Comparison of ENCODE assay signal across 9 mouse cellular contexts in genomic region chr10:68146842-68147241, GRCm38 (mm10).
DNase-seq lines count a peak whose midpoint lies in the region; ATAC-seq and TF ChIP-seq lines count a peak whose summit lies in the region.
"Had no signal": no experiment of that assay in that cellular context is flagged by ENCODE, and none has a peak within 500 bp of the region (broad histone marks: within the 10 kb centered on the region; RNA-seq: fewer than 3 reads in every experiment).

No protein-coding gene starts in this region.

- peak; percentile 81 for ATAC-seq in erythroid progenitor cell, adult 5-6 weeks (replicated peaks; ENCODE audit: low FRiP score, poor library complexity, severe bottlenecking)
- ATAC-seq in kidney, postnatal 0 days (replicated peaks; ENCODE audit: low FRiP score, low read depth) = no peak
- ATAC-seq in lung, postnatal 0 days = 0 out of 2 replicates have a peak, but pooled peaks have one; percentile 36
- no peak for ATAC-seq in stomach, embryonic 14.5 days (ENCODE audit: insufficient number of reproducible peaks, insufficient read depth, low FRiP score, low read depth)

- no peak overlapping the region for H3K4me2 ChIP-seq in kidney, postnatal 0 days (ENCODE audit: low read length)
- no peak overlapping the region for H3K4me2 ChIP-seq in lung, postnatal 0 days (replicated peaks; ENCODE audit: low read depth, low read length)
- H3K4me2 ChIP-seq in stomach, embryonic 14.5 days (replicated peaks; ENCODE audit: low read depth, low read length) = no peak overlapping the region
- H3K4me2 ChIP-seq: limb, embryonic 13.5 days had no signal

- 6% methylated on average over 5 of the region's 5 CpGs for whole genome bisulfite sequencing in kidney, postnatal 0 days
- WGBS in lung, postnatal 0 days = 4% methylated on average over 5 of the region's 5 CpGs
- WGBS in stomach, embryonic 14.5 days = 10% methylated on average over 5 of the region's 5 CpGs

- no peak overlapping the region for H3K4me3 ChIP-seq in kidney, postnatal 0 days (replicated peaks; ENCODE audit: low read depth, low read length)
- H3K4me3 ChIP-seq in lung, postnatal 0 days (ENCODE audit: low read depth, low read length) = no peak overlapping the region
- no peak overlapping the region for H3K4me3 ChIP-seq in stomach, embryonic 14.5 days (ENCODE audit: low read depth, low read length)
- H3K4me3 ChIP-seq: limb, embryonic 13.5 days had no signal

- no peaks in the 10 kb centered on the region for H3K36me3 ChIP-seq in kidney, postnatal 0 days (ENCODE audit: insufficient read depth, low read length)
- H3K36me3 ChIP-seq in lung, postnatal 0 days (ENCODE audit: insufficient read depth, low read length) = no peaks in the 10 kb centered on the region
- no peaks in the 10 kb centered on the region for H3K36me3 ChIP-seq in stomach, embryonic 14.5 days (ENCODE audit: control insufficient read depth, insufficient read depth, low read length)

- TF ChIP-seq EP300 in lung, postnatal 0 days (IDR thresholded peaks at IDR 0.05) = peak; percentile 61; the same call in 1 of the 2 replicates

- DNase-seq in gastrocnemius, adult 8-10 months (ENCODE audit: low spot score in 2 of 2) = peak; percentile 25 to 44
- no peak for DNase-seq in gastrocnemius, postnatal 10 days
- DNase-seq in CD4-positive, CD25-positive, alpha-beta regulatory T cell, adult 2 months (ENCODE audit: low read depth, low spot score) = peak; percentile 80
- peak; percentile 69 for DNase-seq in c-Kit-negative CD71-positive TER-119-positive erythroid progenitor cells, embryonic 14.5 days (ENCODE audit: low read depth, low spot score)
- DNase-seq in kidney, postnatal 0 days (ENCODE audit: low spot score) = peak; percentile 87
- DNase-seq in lung, postnatal 0 days (ENCODE audit: low spot score) = peak; percentile 81

- H3K27me3 ChIP-seq in kidney, postnatal 0 days (ENCODE audit: insufficient read depth, low read length) = no peaks in the 10 kb centered on the region
- no peaks in the 10 kb centered on the region for H3K27me3 ChIP-seq in lung, postnatal 0 days (replicated peaks; ENCODE audit: insufficient read depth, low read length)
- H3K27me3 ChIP-seq in stomach, embryonic 14.5 days (ENCODE audit: control insufficient read depth, insufficient read depth, low read length) = no peaks in the 10 kb centered on the region
- H3K27me3 ChIP-seq: limb, embryonic 13.5 days had no signal

- no peak overlapping the region for H3K27ac ChIP-seq in kidney, postnatal 0 days
- H3K27ac ChIP-seq in lung, postnatal 0 days (ENCODE audit: low read length) = no peak overlapping the region
- H3K27ac ChIP-seq in stomach, embryonic 14.5 days (ENCODE audit: low read length) = peak overlapping the region; percentile 33; the same call in 1 of the 2 replicates
- H3K27ac ChIP-seq: limb, embryonic 13.5 days had no signal

- H3K4me1 ChIP-seq in kidney, postnatal 0 days (replicated peaks; ENCODE audit: insufficient read depth, low read length) = peaks cover 17% of the 10 kb centered on the region; the same call in 1 of the 2 replicates
- peaks cover 3% of the 10 kb centered on the region; the same call in 1 of the 2 replicates for H3K4me1 ChIP-seq in lung, postnatal 0 days (ENCODE audit: insufficient read depth, low read depth, low read length)
- H3K4me1 ChIP-seq in stomach, embryonic 14.5 days (ENCODE audit: control insufficient read depth, insufficient read depth, low read length) = peaks cover 18% of the 10 kb centered on the region

- no peak overlapping the region for H3K9ac ChIP-seq in kidney, postnatal 0 days (ENCODE audit: low read depth, low read length)
- H3K9ac ChIP-seq in lung, postnatal 0 days (replicated peaks; ENCODE audit: low read depth) = no peak overlapping the region
- no peak overlapping the region for H3K9ac ChIP-seq in stomach, embryonic 14.5 days (replicated peaks; ENCODE audit: low read depth, low read length)
- H3K9ac ChIP-seq: limb, embryonic 13.5 days had no signal

- no peaks in the 10 kb centered on the region for H3K9me3 ChIP-seq in kidney, postnatal 0 days (replicated peaks; ENCODE audit: low read length)
- no peaks in the 10 kb centered on the region for H3K9me3 ChIP-seq in lung, postnatal 0 days (ENCODE audit: low read length)
- H3K9me3 ChIP-seq in stomach, embryonic 14.5 days (ENCODE audit: control insufficient read depth, low read depth, low read length) = no peaks in the 10 kb centered on the region
- H3K9me3 ChIP-seq: limb, embryonic 13.5 days had no signal

- TF ChIP-seq CTCF in kidney, postnatal 0 days (IDR thresholded peaks at IDR 0.05; ENCODE audit: low read depth) = peak; percentile 95
- peak; percentile 89 for TF ChIP-seq CTCF in lung, postnatal 0 days (IDR thresholded peaks at IDR 0.05)

Comparison
In these comparisons a context has a peak if more than half of its experiments do, and no peak if none do; other contexts are left out.
1. ATAC-seq: peak in erythroid progenitor cell, adult 5-6 weeks (single experiment) and lung, postnatal 0 days (single experiment); none in kidney, postnatal 0 days (single experiment) and stomach, embryonic 14.5 days (single experiment).